Mouse (Mus musculus) activated CD4-positive, CD25-positive, alpha-beta regulatory T cell, adult 9 weeks (primary cell): ENCODE data around the gene Bag1. TPM values are rescaled to one million over a fixed set of nuclear protein-coding genes. Genes with fewer than 3 reads are reported as not detected.

ENCODE experiments used
- polyA plus RNA-seq: library from polyadenylated mRNA; unstranded; fragments of 100-300 nt; shearing (Covaris generic); gene quantifications from one replicate; pipeline ENCODE4 v1.2.1, GENCODE M21; 2017

Bag1 gene
- 14.2 TPM for polyA plus RNA-seq

DNA sequence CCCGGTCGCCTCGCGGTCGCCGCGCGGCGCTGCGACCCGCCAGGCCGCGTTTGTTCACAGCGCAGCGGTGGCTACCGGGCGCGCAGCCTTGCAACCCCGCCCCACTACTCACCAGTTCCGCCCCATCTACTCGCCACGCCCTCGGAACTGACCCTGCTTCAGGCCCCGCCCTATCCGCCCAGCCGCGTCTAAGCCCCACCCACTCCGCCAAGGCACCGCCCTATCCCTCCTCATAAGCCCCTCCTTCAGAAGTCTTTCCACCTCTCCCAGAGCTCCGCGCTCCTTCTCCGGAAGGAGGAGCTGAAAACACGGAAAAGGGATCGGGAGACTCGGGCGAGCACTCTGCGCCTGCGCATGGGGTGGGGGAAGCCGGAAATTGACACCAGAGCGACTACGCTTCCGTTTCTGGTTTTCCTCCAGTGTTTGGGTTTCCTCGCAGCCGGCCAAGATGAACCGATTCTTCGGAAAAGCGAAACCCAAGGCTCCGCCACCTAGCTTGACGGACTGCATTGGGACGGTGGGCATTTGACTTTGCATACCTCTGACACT is at the start of gene Bag1, which contains the start of gene Chmp5:
TSS of gene Bag1 (minus strand) at position 135 of the 549 bp plus-strand sequence.
TSS of gene Chmp5 (plus strand) at position 248 of the 549 bp plus-strand sequence.

GRCm38 (mm10) chr4:40970842-40971701 is 23.0 kb upstream of the Bag1 start, which contains the start of gene Nfx1:
Nfx1 (plus strand) TSS chr4:40970906.

DNA sequence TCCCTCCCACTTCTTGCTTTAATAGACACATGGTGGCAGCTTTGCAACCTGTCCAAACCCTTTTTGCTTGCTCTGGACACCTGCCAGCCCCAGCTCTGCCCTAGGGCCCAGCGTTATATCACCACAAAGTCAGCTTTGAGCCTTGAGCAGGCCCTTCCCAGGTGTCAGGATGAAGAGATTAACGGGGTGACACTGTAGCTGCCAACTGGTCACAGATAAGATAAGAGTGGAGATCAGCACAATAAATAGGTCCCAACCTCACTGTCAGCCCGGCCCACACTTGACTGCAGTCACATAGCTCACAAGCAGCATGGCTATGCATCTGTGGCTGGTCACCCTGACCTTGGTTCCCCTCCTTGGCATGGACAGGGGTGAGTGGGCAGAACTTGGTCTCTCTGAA is 28.3 kb downstream of the Bag1 start, which contains the start of gene Spink4:
TSS of gene Spink4 (plus strand) at position 268 of the 400 bp plus-strand sequence.

Other genes with a start within 250 kb of the Bag1 start
- 32.5 TPM for gene Aptx, start 245.1 kb downstream of the Bag1 start, polyA plus RNA-seq
- 513 TPM for gene Dnaja1, start 226.1 kb downstream of the Bag1 start, polyA plus RNA-seq
- 137 TPM for gene Smu1, start 190.4 kb downstream of the Bag1 start, polyA plus RNA-seq
- gene B4galt1, start 94.3 kb downstream of the Bag1 start, polyA plus RNA-seq: 25.4 TPM
- gene Spink4, start 28.2 kb downstream of the Bag1 start, polyA plus RNA-seq: not detected
- gene Chmp5, start 113 bp upstream of the Bag1 start, polyA plus RNA-seq: 106 TPM
- 116 TPM for gene Nfx1, start 22.6 kb upstream of the Bag1 start, polyA plus RNA-seq
- not detected for gene Aqp7, start 99.8 kb upstream of the Bag1 start, polyA plus RNA-seq
- gene Aqp3, start 149.9 kb upstream of the Bag1 start, polyA plus RNA-seq: 10.1 TPM
- gene Nol6, start 176.2 kb upstream of the Bag1 start, polyA plus RNA-seq: 54.4 TPM
- gene Ube2r2, start 187.4 kb upstream of the Bag1 start, polyA plus RNA-seq: 26.1 TPM